Mouse (Mus musculus): ENCODE results near the gene Cnbd2. TPM values are rescaled to one million over a fixed set of nuclear protein-coding genes. Genes with fewer than 3 reads are reported as not detected.

Cnbd2 gene
- polyA plus RNA-seq, 1 experiment from 2014 or later, result 9.4 TPM

GRCm38 (mm10) chr2:156331446-156331965 lies 19.4 kb downstream of the Cnbd2 start:
- H3K9me3 ChIP-seq (ENCODE audit: control insufficient read depth), result no peaks in the 10 kb centered on the region
- ATAC-seq, result no peak
- TF ChIP-seq CTCF (IDR thresholded peaks at IDR 0.05; ENCODE audit: low read depth), result no peak
- no peaks in the 10 kb centered on the region for H3K36me3 ChIP-seq (ENCODE audit: control insufficient read depth, insufficient read depth)
- 69% methylated on average over 7 of the region's 7 CpGs for WGBS
- no peaks in the 10 kb centered on the region for H3K27me3 ChIP-seq (replicated peaks; ENCODE audit: control insufficient read depth, insufficient read depth, low read length)
- no peaks in the 10 kb centered on the region for H3K4me1 ChIP-seq (replicated peaks; ENCODE audit: control insufficient read depth, insufficient read depth, low read length)
- H3K9ac ChIP-seq (ENCODE audit: low read depth, low read length), result no peak overlapping the region
- H3K4me3 ChIP-seq (ENCODE audit: low read depth, low read length), result no peak overlapping the region
- no peak overlapping the region for H3K4me2 ChIP-seq (replicated peaks; ENCODE audit: low read depth)
- no peak overlapping the region for H3K27ac ChIP-seq (ENCODE audit: low read depth, low read length)

DNA sequence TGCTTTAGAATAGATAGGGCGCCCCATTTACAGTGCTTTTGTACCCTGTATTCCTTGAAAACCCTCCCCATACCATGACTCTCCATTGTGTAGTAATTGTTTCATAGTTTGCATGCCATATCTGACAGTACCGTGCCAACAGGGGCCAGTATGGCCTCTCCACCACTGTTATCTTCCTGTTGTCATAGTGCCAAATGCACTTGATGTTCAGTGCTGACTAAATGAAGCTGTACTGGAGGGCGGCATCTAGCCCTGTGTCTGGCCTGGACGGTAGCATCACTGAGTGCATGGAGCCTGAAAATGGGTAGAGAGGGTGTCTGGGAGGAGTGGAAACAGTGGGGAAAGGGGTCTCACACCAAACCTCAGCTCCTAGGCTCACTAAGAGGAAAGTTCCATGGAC lies 28.0 kb downstream of the Cnbd2 start:
- Histone ChIP-seq H3K9me3 (ENCODE audit: control insufficient read depth) (no peaks in the 10 kb centered on the region), H3K27me3 (replicated peaks; ENCODE audit: control insufficient read depth, insufficient read depth, low read length) (no peaks in the 10 kb centered on the region), H3K4me1 (replicated peaks; ENCODE audit: control insufficient read depth, insufficient read depth, low read length) (no peaks in the 10 kb centered on the region), H3K9ac (ENCODE audit: low read depth, low read length) (no peak overlapping the region), H3K4me3 (ENCODE audit: low read depth, low read length) (no peak overlapping the region), H3K4me2 (replicated peaks; ENCODE audit: low read depth) (no peak overlapping the region), H3K36me3 (ENCODE audit: control insufficient read depth, insufficient read depth) (no peaks in the 10 kb centered on the region), H3K27ac (ENCODE audit: low read depth, low read length) (no peak overlapping the region)
- no peak for ATAC-seq
- TF ChIP-seq CTCF (IDR thresholded peaks at IDR 0.05; ENCODE audit: low read depth), result no peak
- WGBS, result 82% methylated on average over 4 of the region's 4 CpGs

DNA sequence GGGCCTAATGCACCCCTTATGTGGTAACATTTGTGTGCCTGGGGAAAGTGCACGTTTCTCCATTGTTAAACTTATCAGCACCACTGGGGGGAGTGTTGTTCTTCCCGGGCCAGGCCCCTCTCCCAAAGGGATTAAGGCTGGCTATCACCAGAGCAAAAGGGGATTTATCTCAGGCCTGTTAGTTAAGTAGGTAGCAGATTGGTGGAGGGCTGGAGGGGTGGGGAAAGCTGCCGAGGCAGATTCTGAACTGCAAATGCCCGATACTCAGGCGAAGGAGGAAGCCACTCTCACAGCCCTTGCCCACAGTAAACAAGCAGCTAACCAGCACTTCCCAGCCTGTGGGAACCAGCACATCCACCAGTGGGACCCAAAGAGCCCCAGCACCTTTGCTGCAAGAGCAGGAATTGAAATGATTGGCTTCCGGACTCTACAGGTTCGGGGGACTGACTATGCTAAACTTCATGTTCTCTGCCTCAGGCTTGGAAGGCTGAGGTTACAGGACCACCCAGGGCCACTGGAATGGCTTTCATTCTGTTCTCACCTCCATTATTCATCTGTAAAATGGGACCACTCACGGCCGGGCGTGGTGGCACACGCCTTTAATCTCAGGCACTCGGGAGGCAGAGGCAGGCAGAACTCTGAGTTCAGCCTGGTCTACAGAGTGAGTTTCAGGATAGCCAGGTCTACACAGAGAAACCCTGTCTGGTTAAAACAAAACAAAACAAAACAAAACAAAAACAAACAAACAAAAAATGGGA lies 32.9 kb downstream of the Cnbd2 start:
- no peaks in the 10 kb centered on the region for H3K4me1 ChIP-seq (replicated peaks; ENCODE audit: control insufficient read depth, insufficient read depth, low read length)
- H3K4me2 ChIP-seq (replicated peaks; ENCODE audit: low read depth), result no peak overlapping the region
- no peak overlapping the region for H3K9ac ChIP-seq (ENCODE audit: low read depth, low read length)
- no peaks in the 10 kb centered on the region for H3K36me3 ChIP-seq (ENCODE audit: control insufficient read depth, insufficient read depth)
- no peak overlapping the region for H3K27ac ChIP-seq (ENCODE audit: low read depth, low read length)
- ATAC-seq, result no peak
- H3K4me3 ChIP-seq (ENCODE audit: low read depth, low read length), result no peak overlapping the region
- H3K9me3 ChIP-seq (ENCODE audit: control insufficient read depth), result no peaks in the 10 kb centered on the region
- WGBS, result 57% methylated on average over 12 of the region's 12 CpGs
- peak; percentile 62 for TF ChIP-seq CTCF (IDR thresholded peaks at IDR 0.05; ENCODE audit: low read depth)
- no peaks in the 10 kb centered on the region for H3K27me3 ChIP-seq (replicated peaks; ENCODE audit: control insufficient read depth, insufficient read depth, low read length)

DNA sequence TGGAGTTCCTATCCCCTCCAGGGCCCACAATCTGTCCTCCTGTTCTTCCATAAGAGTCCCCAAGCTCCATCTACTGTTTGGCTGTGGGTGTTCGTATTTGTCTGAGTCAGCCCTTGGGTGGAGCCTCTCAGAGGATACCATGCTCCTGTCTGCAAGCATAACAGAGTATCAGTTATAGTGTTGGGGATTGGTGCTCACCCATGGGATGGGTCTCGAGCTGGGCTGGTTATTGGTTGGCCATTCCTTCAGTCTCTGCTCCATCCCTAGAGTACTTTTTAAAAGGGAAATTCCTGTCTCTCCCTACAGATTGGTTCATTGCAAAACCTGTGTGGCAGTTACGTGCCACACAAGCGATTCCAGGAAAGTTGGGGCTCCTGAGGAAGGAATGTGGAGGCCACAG lies 36.7 kb downstream of the Cnbd2 start:
- H3K36me3 ChIP-seq (ENCODE audit: control insufficient read depth, insufficient read depth), result no peaks in the 10 kb centered on the region
- H3K4me2 ChIP-seq (replicated peaks; ENCODE audit: low read depth), result no peak overlapping the region
- no peak overlapping the region for H3K4me3 ChIP-seq (ENCODE audit: low read depth, low read length)
- WGBS, result 74% methylated on average over 4 of the region's 4 CpGs
- no peaks in the 10 kb centered on the region for H3K9me3 ChIP-seq (ENCODE audit: control insufficient read depth)
- no peak for TF ChIP-seq CTCF (IDR thresholded peaks at IDR 0.05; ENCODE audit: low read depth)
- H3K27ac ChIP-seq (ENCODE audit: low read depth, low read length), result no peak overlapping the region
- H3K4me1 ChIP-seq (replicated peaks; ENCODE audit: control insufficient read depth, insufficient read depth, low read length), result no peaks in the 10 kb centered on the region
- no peak for ATAC-seq
- no peak overlapping the region for H3K9ac ChIP-seq (ENCODE audit: low read depth, low read length)
- H3K27me3 ChIP-seq (replicated peaks; ENCODE audit: control insufficient read depth, insufficient read depth, low read length), result no peaks in the 10 kb centered on the region

GRCm38 (mm10) chr2:156349286-156349848 lies 37.3 kb downstream of the Cnbd2 start:
- no peak for ATAC-seq
- WGBS, result 84% methylated on average over 4 of the region's 4 CpGs
- TF ChIP-seq CTCF (IDR thresholded peaks at IDR 0.05; ENCODE audit: low read depth), result no peak

GRCm38 (mm10) chr2:156351243-156351642 lies 39.1 kb downstream of the Cnbd2 start:
- Histone ChIP-seq H3K27me3 (replicated peaks; ENCODE audit: control insufficient read depth, insufficient read depth, low read length) (no peaks in the 10 kb centered on the region), H3K36me3 (ENCODE audit: control insufficient read depth, insufficient read depth) (no peaks in the 10 kb centered on the region), H3K27ac (ENCODE audit: low read depth, low read length) (no peak overlapping the region), H3K9ac (ENCODE audit: low read depth, low read length) (no peak overlapping the region), H3K9me3 (ENCODE audit: control insufficient read depth) (no peaks in the 10 kb centered on the region), H3K4me3 (ENCODE audit: low read depth, low read length) (no peak overlapping the region), H3K4me2 (replicated peaks; ENCODE audit: low read depth) (no peak overlapping the region), H3K4me1 (replicated peaks; ENCODE audit: control insufficient read depth, insufficient read depth, low read length) (no peaks in the 10 kb centered on the region)
- no peak for ATAC-seq
- peak; percentile 41 for TF ChIP-seq CTCF (IDR thresholded peaks at IDR 0.05; ENCODE audit: low read depth)
- WGBS, result 84% methylated on average over 7 of the region's 7 CpGs

More at GRCm38 (mm10) chr2:156349286-156349848, 37.3 kb downstream of the Cnbd2 start:
- Histone ChIP-seq H3K27me3 (replicated peaks; ENCODE audit: control insufficient read depth, insufficient read depth, low read length) (no peaks in the 10 kb centered on the region), H3K4me3 (ENCODE audit: low read depth, low read length) (no peak overlapping the region), H3K9ac (ENCODE audit: low read depth, low read length) (no peak overlapping the region), H3K36me3 (ENCODE audit: control insufficient read depth, insufficient read depth) (no peaks in the 10 kb centered on the region), H3K9me3 (ENCODE audit: control insufficient read depth) (no peaks in the 10 kb centered on the region), H3K4me2 (replicated peaks; ENCODE audit: low read depth) (no peak overlapping the region), H3K4me1 (replicated peaks; ENCODE audit: control insufficient read depth, insufficient read depth, low read length) (no peaks in the 10 kb centered on the region), H3K27ac (ENCODE audit: low read depth, low read length) (no peak overlapping the region)
